Mouse (Mus musculus) liver, embryonic 11.5 days (tissue): Measurements from ENCODE around the gene Sarm1. TPM values are rescaled to one million over a fixed set of nuclear protein-coding genes. Genes with fewer than 3 reads are reported as not detected.
"Not testable (repeated sequence)": the region's sequence is repeated elsewhere in the genome, so short reads cannot be mapped to it uniquely, and the experiment has no call there.

Source experiments
- ATAC-seq: fragments of 200-750 bp; cut with Nextera tagmentation; replicated peaks from 2 replicates; pipeline ENCODE4 v1.8.0; 2017; ENCODE audit warnings: moderate number of reproducible peaks, mild to moderate bottlenecking, moderate TSS enrichment, moderate library complexity; ENCODE audit not compliant: low FRiP score
- DNase-seq: peaks from one replicate; pipeline ENCODE4 v3.0.0-alpha.2; 2017; ENCODE audit warnings: low spot score
- H3K27ac ChIP-seq: fragments of 300-500 bp; sonication (generic); 2 replicates; pipeline ENCODE4 v1.5.1; 2014; ENCODE audit warnings: mild to moderate bottlenecking, low read depth, low read length, control low read depth
- H3K27me3 ChIP-seq: fragments of 300-500 bp; sonication (generic); replicated peaks from 2 replicates; pipeline ENCODE4 v1.6.1; 2014; ENCODE audit warnings: low read length, mixed read lengths; ENCODE audit not compliant: control insufficient read depth, insufficient read depth
- H3K36me3 ChIP-seq: fragments of 300-500 bp; sonication (generic); 2 replicates; pipeline ENCODE4 v1.6.1; 2014; ENCODE audit warnings: mild to moderate bottlenecking, low read length, moderate library complexity, mixed read lengths; ENCODE audit not compliant: control insufficient read depth, insufficient read depth
- H3K4me1 ChIP-seq: fragments of 300-500 bp; sonication (generic); replicated peaks from 2 replicates; pipeline ENCODE4 v1.6.1; 2014; ENCODE audit warnings: low read length, mixed read lengths; ENCODE audit not compliant: control insufficient read depth, insufficient read depth
- H3K4me2 ChIP-seq: fragments of 300-500 bp; sonication (generic); 2 replicates; pipeline ENCODE4 v1.6.1; 2014; ENCODE audit warnings: mild to moderate bottlenecking, control low read depth, moderate library complexity
- H3K4me3 ChIP-seq: fragments of 300-500 bp; sonication (generic); 2 replicates; pipeline ENCODE4 v1.5.1; 2014; ENCODE audit warnings: low read depth, low read length, control low read depth
- H3K9ac ChIP-seq: fragments of 300-500 bp; sonication (generic); 2 replicates; pipeline ENCODE4 v1.6.1; 2014; ENCODE audit warnings: low read depth, low read length, control low read depth
- H3K9me3 ChIP-seq: fragments of 300-500 bp; sonication (generic); 2 replicates; pipeline ENCODE4 v1.6.1; 2016; ENCODE audit warnings: low read length, inconsistent platforms, mixed read lengths; ENCODE audit not compliant: control insufficient read depth
- WGBS: fragments of 180-500 bp; shearing (Covaris S2); extraction: QIAGEN DNeasy Blood & Tissue Kit; methylation state at CpG from one replicate; pipeline ENCODE4 v1.1.7; 2014; 5-methylcytosine and 5-hydroxymethylcytosine counted together
- polyA plus RNA-seq: library from polyadenylated mRNA; unstranded; fragments of >200 nt; fragmentation: Nextera tagmentation; extraction: Ambion mirVana; gene quantifications from 2 replicates; pipeline ENCODE4 v1.2.1, GENCODE M21; 2014

Gene Sarm1
- polyA plus RNA-seq, 1 experiment from 2014 or later = 0.71 TPM

DNA sequence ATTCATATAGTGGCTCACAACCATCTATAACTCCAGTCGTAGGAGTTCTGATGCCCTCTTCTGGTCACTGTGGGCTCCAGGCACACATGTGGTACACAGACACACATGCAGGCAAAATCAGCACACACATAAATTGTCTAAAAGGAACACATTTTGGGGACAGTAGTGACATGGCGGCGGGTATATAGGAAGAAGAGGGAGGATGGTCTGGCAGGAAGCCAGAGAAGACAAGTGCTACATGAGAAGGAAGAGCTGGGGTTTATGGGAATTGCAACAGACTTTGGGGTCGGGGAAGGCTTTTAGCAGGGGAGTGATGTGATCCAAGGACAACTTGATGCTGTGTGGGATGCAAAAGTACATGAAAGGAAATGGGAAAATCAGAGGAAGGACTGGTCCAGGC is 37.0 kb upstream of the Sarm1 start:
- H3K4me3 ChIP-seq = peak overlapping the region; percentile 83; the same call in 1 of the 2 replicates
- DNase-seq (no peak), ATAC-seq (no peak)
- peaks cover 9% of the 10 kb centered on the region for H3K36me3 ChIP-seq
- peaks cover 19% of the 10 kb centered on the region; the same call in 1 of the 2 replicates for H3K4me1 ChIP-seq
- no peaks in the 10 kb centered on the region for H3K27me3 ChIP-seq
- H3K27ac ChIP-seq = no peak overlapping the region
- 83% methylated on average over 4 of the region's 4 CpGs for WGBS
- H3K9ac ChIP-seq = no peak overlapping the region
- H3K9me3 ChIP-seq = no peaks in the 10 kb centered on the region
- peak overlapping the region; percentile 94 for H3K4me2 ChIP-seq

DNA sequence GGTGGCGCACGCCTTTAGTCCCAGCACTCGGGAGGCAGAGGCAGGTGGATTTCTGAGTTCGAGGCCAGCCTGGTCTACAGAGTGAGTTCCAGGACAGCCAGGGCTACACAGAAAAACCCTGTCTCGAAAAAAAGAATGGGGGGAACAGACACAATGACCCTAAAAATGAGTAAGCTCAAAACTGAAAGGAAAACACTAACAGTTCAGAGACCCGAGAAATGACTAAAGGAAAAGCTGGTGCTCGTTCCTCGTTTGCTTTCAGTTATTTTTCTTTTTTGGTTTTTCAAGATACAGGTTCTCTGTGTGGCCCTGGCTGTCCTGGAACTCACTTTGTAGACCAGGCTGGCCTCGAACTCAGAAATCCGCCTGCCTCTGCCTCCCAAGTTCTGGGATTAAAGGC is 34.0 kb upstream of the Sarm1 start:
- H3K4me2 ChIP-seq, ATAC-seq, H3K27me3 ChIP-seq, H3K9me3 ChIP-seq, H3K27ac ChIP-seq, H3K9ac ChIP-seq, H3K4me3 ChIP-seq, DNase-seq, H3K4me1 ChIP-seq: not testable (repeated sequence)
- H3K36me3 ChIP-seq = peaks cover 16% of the 10 kb centered on the region
- WGBS = 84% methylated on average over 10 of the region's 10 CpGs

DNA sequence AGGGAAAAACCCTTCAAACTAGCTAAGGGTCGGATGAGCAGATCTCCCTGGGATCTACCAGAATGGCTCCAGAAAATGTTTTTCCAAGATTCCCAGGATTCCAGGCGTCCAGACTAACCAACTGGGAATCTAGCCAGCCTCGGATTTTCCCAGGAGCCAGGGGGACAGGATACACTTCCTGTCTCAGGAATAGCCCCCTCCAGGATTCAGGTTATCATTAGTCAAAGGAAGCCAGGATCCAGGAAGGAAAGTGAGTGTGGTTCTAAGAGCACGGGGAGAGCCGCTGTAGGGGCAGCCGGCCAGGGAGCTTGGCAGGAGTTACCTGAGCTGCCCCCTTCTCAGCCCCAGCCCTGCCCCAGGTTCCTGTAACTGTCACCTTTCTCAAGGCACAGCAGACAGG is 33.5 kb upstream of the Sarm1 start:
- no peak for DNase-seq
- Histone ChIP-seq H3K4me3 (no peak overlapping the region), H3K9me3 (no peaks in the 10 kb centered on the region), H3K9ac (no peak overlapping the region), H3K4me2 (no peak overlapping the region), H3K27me3 (no peaks in the 10 kb centered on the region), H3K4me1 (peaks cover 10% of the 10 kb centered on the region; the same call in 1 of the 2 replicates), H3K36me3 (peaks cover 16% of the 10 kb centered on the region), H3K27ac (no peak overlapping the region; the same call in 1 of the 2 replicates)
- no peak for ATAC-seq
- 69% methylated on average over 6 of the region's 6 CpGs for WGBS

DNA sequence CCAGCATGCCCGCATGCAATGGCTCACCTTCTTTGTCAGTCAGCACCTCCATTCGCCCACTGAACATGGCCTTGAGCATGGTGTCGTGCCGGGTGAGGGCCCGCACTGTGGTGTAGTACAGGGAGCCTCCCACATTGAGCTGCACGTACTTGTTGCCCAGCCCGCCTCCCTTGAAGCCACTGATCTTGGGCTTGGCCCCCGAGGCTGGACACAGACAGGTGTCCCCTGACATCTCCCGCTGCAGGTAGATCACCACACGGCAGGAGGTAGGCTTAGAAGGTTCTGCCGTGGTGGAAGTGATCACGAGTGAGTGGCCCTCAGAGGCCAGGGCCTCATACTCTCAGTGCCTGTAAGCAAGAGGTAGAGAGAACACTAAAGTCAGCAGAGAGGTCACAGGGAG is 32.4 kb upstream of the Sarm1 start:
- peaks cover 19% of the 10 kb centered on the region for H3K36me3 ChIP-seq
- 89% methylated on average over 12 of the region's 12 CpGs for WGBS

DNA sequence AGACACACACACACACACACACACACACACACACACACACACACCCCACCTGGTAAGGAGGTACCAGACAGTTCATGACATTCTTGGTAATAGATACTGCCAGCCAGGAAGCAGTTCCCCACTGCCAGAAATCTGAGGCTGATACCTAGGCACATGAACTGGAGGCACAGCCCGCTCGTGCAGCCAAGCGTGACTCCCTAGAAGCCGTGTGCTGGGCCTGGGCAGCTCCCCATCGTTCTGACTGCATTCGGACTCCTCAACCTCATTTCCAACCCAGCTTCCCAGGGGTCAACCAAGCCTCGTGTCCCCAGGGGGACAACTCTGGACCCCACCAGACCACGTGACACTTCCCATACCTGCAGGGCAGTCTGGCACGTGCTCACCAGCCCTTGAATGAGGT is 31.2 kb upstream of the Sarm1 start:
- H3K9ac ChIP-seq = no peak overlapping the region
- no peaks in the 10 kb centered on the region for H3K27me3 ChIP-seq
- H3K36me3 ChIP-seq = peaks cover 25% of the 10 kb centered on the region
- no peak overlapping the region for H3K27ac ChIP-seq
- DNase-seq (no peak), ATAC-seq (no peak)
- H3K4me1 ChIP-seq = no peaks in the 10 kb centered on the region
- H3K9me3 ChIP-seq = no peaks in the 10 kb centered on the region
- WGBS = 86% methylated on average over 9 of the region's 9 CpGs
- H3K4me2 ChIP-seq = no peak overlapping the region
- no peak overlapping the region for H3K4me3 ChIP-seq

More for the DNA sequence above, 32.4 kb upstream of the Sarm1 start:
- ATAC-seq (no peak), DNase-seq (no peak)
- peaks cover 5% of the 10 kb centered on the region; the same call in 1 of the 2 replicates for H3K4me1 ChIP-seq
- H3K9ac ChIP-seq = no peak overlapping the region
- H3K27ac ChIP-seq = no peak overlapping the region; the same call in 1 of the 2 replicates
- no peaks in the 10 kb centered on the region for H3K27me3 ChIP-seq
- no peaks in the 10 kb centered on the region for H3K9me3 ChIP-seq
- no peak overlapping the region for H3K4me3 ChIP-seq
- no peak overlapping the region for H3K4me2 ChIP-seq

DNA sequence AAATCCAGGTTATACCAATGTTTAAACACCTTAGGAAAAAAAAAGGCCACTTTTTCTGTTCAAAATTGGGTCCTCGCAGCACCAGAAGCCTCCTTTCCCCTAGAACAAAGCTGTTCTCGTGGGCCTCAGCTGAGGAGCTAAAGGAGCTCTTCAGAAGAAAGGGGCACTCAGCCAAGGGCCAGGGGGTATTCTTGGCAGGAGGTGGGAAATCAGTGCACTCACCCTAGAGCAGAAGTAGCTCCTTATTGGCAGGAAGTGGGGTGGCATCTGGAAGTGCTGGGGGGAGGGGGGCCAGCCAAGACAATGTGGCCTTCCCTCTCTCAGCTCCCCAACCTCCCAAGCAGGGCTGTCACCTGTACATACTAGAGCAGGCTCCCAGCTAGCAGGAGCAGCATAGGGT is 27.3 kb upstream of the Sarm1 start:
- H3K4me3 ChIP-seq = no peak overlapping the region
- WGBS = 91% methylated on average over 2 of the region's 2 CpGs
- ATAC-seq = no peak
- H3K36me3 ChIP-seq = peaks cover 47% of the 10 kb centered on the region
- no peak overlapping the region for H3K27ac ChIP-seq
- no peaks in the 10 kb centered on the region for H3K4me1 ChIP-seq
- H3K27me3 ChIP-seq = no peaks in the 10 kb centered on the region
- DNase-seq = no peak
- no peaks in the 10 kb centered on the region for H3K9me3 ChIP-seq
- H3K4me2 ChIP-seq = no peak overlapping the region
- no peak overlapping the region for H3K9ac ChIP-seq

DNA sequence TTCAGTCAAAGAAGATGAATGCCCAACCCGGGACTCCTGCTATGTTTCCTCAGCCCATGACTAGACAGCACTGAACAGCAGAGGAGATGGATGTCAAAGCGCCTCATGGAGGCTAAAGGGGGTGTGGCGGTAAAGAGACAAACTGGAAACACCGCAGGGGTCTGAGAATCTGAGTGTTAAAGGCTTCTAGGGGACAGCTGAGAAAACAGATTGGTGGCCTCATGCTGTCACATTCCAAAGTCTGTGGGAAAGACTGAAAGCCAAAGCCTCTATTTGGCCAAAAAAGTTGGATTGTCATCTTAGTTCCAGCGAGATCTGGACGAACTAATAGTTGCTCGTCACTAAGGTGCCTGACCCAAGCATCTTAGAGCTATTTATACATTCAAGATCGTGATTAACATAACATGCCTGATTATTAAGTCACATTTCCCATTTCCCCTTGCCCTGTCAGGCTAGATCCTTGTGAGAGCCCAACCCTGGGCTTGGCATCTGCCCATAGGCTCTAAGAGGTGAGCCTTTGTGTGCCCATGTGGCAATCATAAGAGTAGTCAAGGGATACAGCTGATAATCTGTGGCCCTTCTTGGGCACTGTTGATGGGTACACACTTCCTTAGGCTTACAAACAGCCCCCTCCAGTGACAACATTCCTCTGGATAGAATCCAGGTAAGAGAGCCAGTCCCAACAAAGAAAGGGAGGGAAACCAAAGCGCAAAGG is 25.8 kb upstream of the Sarm1 start:
- no peak overlapping the region for H3K4me3 ChIP-seq
- H3K27ac ChIP-seq = no peak overlapping the region
- H3K36me3 ChIP-seq = peaks cover 42% of the 10 kb centered on the region
- no peak overlapping the region for H3K9ac ChIP-seq
- H3K4me2 ChIP-seq = no peak overlapping the region
- 91% methylated on average over 9 of the region's 9 CpGs for WGBS
- ATAC-seq (no peak), DNase-seq (no peak)
- no peaks in the 10 kb centered on the region for H3K9me3 ChIP-seq
- no peaks in the 10 kb centered on the region for H3K27me3 ChIP-seq
- H3K4me1 ChIP-seq = no peaks in the 10 kb centered on the region

DNA sequence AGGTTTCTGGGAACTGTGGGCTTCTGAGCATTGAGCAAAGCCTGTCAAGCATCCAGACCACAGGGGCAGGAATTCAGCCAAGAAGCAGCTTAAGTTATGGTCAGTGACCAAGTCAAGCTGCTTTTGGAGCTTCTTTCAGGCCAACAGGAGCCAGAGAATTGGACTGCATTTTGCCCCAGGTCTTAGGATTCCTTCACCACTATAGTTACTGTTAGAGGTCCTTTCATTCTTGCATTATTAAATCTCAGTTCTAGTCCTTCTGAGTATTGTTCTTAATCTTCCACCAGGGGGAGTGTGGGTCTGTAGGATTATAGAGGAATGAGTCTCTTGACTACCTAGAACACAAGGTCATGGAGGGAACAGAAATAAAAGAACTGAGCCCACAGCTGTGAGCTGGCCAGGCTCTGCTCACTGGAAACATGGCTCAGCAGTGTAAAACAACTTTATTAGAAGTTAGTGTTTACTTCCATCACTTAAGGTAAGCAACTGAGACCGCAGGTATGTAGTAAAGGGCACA is 25.0 kb upstream of the Sarm1 start:
- H3K4me1 ChIP-seq = no peaks in the 10 kb centered on the region
- H3K4me3 ChIP-seq = no peak overlapping the region
- DNase-seq (no peak), ATAC-seq (no peak)
- no peaks in the 10 kb centered on the region for H3K27me3 ChIP-seq
- H3K4me2 ChIP-seq = no peak overlapping the region
- WGBS = 79% methylated on average over 1 of the region's 1 CpGs
- H3K36me3 ChIP-seq = peaks cover 46% of the 10 kb centered on the region
- no peak overlapping the region for H3K27ac ChIP-seq
- no peaks in the 10 kb centered on the region for H3K9me3 ChIP-seq
- no peak overlapping the region for H3K9ac ChIP-seq

DNA sequence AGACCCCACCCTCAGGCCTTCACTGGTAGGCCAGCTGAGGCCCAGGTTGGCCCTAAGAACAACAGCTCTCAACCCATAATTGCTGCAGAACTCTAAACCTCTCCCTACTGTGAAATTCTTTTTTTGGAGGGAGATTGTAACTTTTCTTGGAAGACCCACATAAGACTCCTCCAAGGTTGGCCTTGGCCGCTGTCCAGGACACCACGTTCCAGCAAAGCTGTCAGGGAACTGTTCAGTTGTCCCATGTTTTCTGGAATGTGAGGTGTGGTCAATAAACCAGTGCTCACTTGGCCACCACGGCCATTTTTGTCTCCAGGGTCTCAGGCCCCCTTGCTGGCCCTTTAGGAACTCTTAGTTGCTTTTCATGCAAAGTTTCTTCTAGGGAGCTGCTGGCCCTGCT is 24.3 kb upstream of the Sarm1 start:
- H3K9ac ChIP-seq = no peak overlapping the region
- no peaks in the 10 kb centered on the region for H3K9me3 ChIP-seq
- no peak overlapping the region for H3K4me2 ChIP-seq
- no peak for ATAC-seq
- peaks cover 47% of the 10 kb centered on the region for H3K36me3 ChIP-seq
- no peak overlapping the region for H3K4me3 ChIP-seq
- no peak overlapping the region for H3K27ac ChIP-seq
- H3K27me3 ChIP-seq = no peaks in the 10 kb centered on the region
- DNase-seq = no peak
- 94% methylated on average over 3 of the region's 3 CpGs for WGBS
- H3K4me1 ChIP-seq = no peaks in the 10 kb centered on the region
